Mouse (Mus musculus) R1 (cell line): Measurements from ENCODE around the gene Agpat3.
A peak's percentile ranks its signal among the peaks of the same experiment; 100 is the strongest.

Experiments
- DNase-seq: peaks from one replicate; pipeline ENCODE4 v3.0.0-alpha.2; 2018; ENCODE audit warnings: low read depth, low spot score

The Agpat3 gene

GRCm38 (mm10) chr10:78297576-78298484 is 54.5 kb downstream of the Agpat3 start:
- DNase-seq: no peak

- no peak for DNase-seq
Observed at GRCm38 (mm10) chr10:78296980-78297379, 55.3 kb downstream of the Agpat3 start.

GRCm38 (mm10) chr10:78296371-78296770 is 55.9 kb downstream of the Agpat3 start:
- DNase-seq: no peak

- no peak for DNase-seq
Observed at GRCm38 (mm10) chr10:78293576-78293975, 58.7 kb downstream of the Agpat3 start.

GRCm38 (mm10) chr10:78292381-78292780 is 59.9 kb downstream of the Agpat3 start:
- DNase-seq: no peak

- no peak for DNase-seq
Observed at GRCm38 (mm10) chr10:78290730-78291535, 61.4 kb downstream of the Agpat3 start.

GRCm38 (mm10) chr10:78288896-78289295 is 63.4 kb downstream of the Agpat3 start:
- DNase-seq: no peak

- DNase-seq: no peak
Observed at GRCm38 (mm10) chr10:78288135-78288534, 64.2 kb downstream of the Agpat3 start.

- DNase-seq: no peak
Observed at GRCm38 (mm10) chr10:78287465-78288132, 64.7 kb downstream of the Agpat3 start.

GRCm38 (mm10) chr10:78285959-78286358 is 66.3 kb downstream of the Agpat3 start:
- DNase-seq: no peak

GRCm38 (mm10) chr10:78285409-78285808 is 66.9 kb downstream of the Agpat3 start:
- DNase-seq: no peak

GRCm38 (mm10) chr10:78284812-78285211 is 67.5 kb downstream of the Agpat3 start:
- DNase-seq: no peak

- DNase-seq: no peak
Observed at GRCm38 (mm10) chr10:78282411-78282810, 69.9 kb downstream of the Agpat3 start.

- no peak for DNase-seq
Observed at GRCm38 (mm10) chr10:78280486-78280885, 71.8 kb downstream of the Agpat3 start.

- DNase-seq: peak; percentile 78
Observed at GRCm38 (mm10) chr10:78279210-78279609, 73.1 kb downstream of the Agpat3 start.

- peak; percentile 25 for DNase-seq
Observed at GRCm38 (mm10) chr10:78277835-78278234, 74.5 kb downstream of the Agpat3 start.

- no peak for DNase-seq
Observed at GRCm38 (mm10) chr10:78276242-78276641, 76.0 kb downstream of the Agpat3 start.

GRCm38 (mm10) chr10:78272932-78273331 is 79.4 kb downstream of the Agpat3 start:
- DNase-seq: peak; percentile 70

GRCm38 (mm10) chr10:78265881-78266280 is 86.4 kb downstream of the Agpat3 start:
- no peak for DNase-seq

- no peak for DNase-seq
Observed at GRCm38 (mm10) chr10:78264735-78265134, 87.6 kb downstream of the Agpat3 start.

GRCm38 (mm10) chr10:78260916-78261650 is 91.2 kb downstream of the Agpat3 start:
- peak; percentile 40 for DNase-seq
